Mouse (Mus musculus): ENCODE measurements at regions not wholly inside any gene's neighbourhood (a gene's known extent, or its start where the extent isn't known, plus 50 kb on each side); places are given as distances from the start of the nearest gene placed in this dataset.

- TF ChIP-seq CTCF (IDR thresholded peaks at IDR 0.05): no peak
- TF ChIP-seq POLR2A (IDR thresholded peaks at IDR 0.05; ENCODE audit: insufficient read depth, low read depth, low read length): no peak
- TF ChIP-seq EP300 (IDR thresholded peaks at IDR 0.05; ENCODE audit: insufficient read depth, low read depth, low read length): no peak
- WGBS: 85% methylated on average over 3 of the region's 3 CpGs
Measured at GRCm38 (mm10) chr5:59831836-59832235, 1976.8 kb upstream of the G6pd2 start.

GRCm38 (mm10) chr5:59845745-59846144 lies 1962.9 kb upstream of the G6pd2 start:
- intact Hi-C loops (cut with DNase I): no loop called here
- Histone ChIP-seq H3K4me1 (ENCODE audit: control insufficient read depth, insufficient read depth, low read length) (no peaks in the 10 kb centered on the region), H3K27me3 (ENCODE audit: control insufficient read depth, insufficient read depth, low read length) (no peaks in the 10 kb centered on the region), H3K9ac (ENCODE audit: low read depth, low read length) (no peak overlapping the region), H3K79me2 (replicated peaks; ENCODE audit: control insufficient read depth, insufficient read depth, low read length) (no peaks in the 10 kb centered on the region), H3K4me3 (no peak overlapping the region), H3K36me3 (ENCODE audit: control insufficient read depth, insufficient read depth, low read length) (no peaks in the 10 kb centered on the region), H3K27ac (no peak overlapping the region)
- TF ChIP-seq CTCF (IDR thresholded peaks at IDR 0.05): no peak
- no peak for TF ChIP-seq POLR2A (IDR thresholded peaks at IDR 0.05; ENCODE audit: insufficient read depth, low read depth, low read length)
- TF ChIP-seq EP300 (IDR thresholded peaks at IDR 0.05; ENCODE audit: insufficient read depth, low read depth, low read length): no peak
- no peak for DNase-seq
- 50% methylated on average over 1 of the region's 1 CpGs for WGBS

More at GRCm38 (mm10) chr5:59831836-59832235, 1976.8 kb upstream of the G6pd2 start:
- Histone ChIP-seq H3K79me2 (replicated peaks; ENCODE audit: control insufficient read depth, insufficient read depth, low read length) (no peaks in the 10 kb centered on the region), H3K4me3 (no peak overlapping the region), H3K27ac (no peak overlapping the region), H3K36me3 (ENCODE audit: control insufficient read depth, insufficient read depth, low read length) (no peaks in the 10 kb centered on the region), H3K27me3 (ENCODE audit: control insufficient read depth, insufficient read depth, low read length) (no peaks in the 10 kb centered on the region), H3K4me1 (ENCODE audit: control insufficient read depth, insufficient read depth, low read length) (no peaks in the 10 kb centered on the region), H3K9ac (ENCODE audit: low read depth, low read length) (no peak overlapping the region)
- no peak for DNase-seq
- intact Hi-C loops (cut with DNase I): no loop called here

- H3K36me3 ChIP-seq (ENCODE audit: control insufficient read depth, insufficient read depth, low read length): no peaks in the 10 kb centered on the region
- WGBS: 80% methylated on average over 1 of the region's 1 CpGs
- H3K79me2 ChIP-seq (replicated peaks; ENCODE audit: control insufficient read depth, insufficient read depth, low read length): no peaks in the 10 kb centered on the region
- no peak overlapping the region for H3K4me3 ChIP-seq
- TF ChIP-seq CTCF (IDR thresholded peaks at IDR 0.05): no peak
- no peak for TF ChIP-seq POLR2A (IDR thresholded peaks at IDR 0.05; ENCODE audit: insufficient read depth, low read depth, low read length)
- no peak for TF ChIP-seq EP300 (IDR thresholded peaks at IDR 0.05; ENCODE audit: insufficient read depth, low read depth, low read length)
- H3K4me1 ChIP-seq (ENCODE audit: control insufficient read depth, insufficient read depth, low read length): no peaks in the 10 kb centered on the region
- no peak overlapping the region for H3K27ac ChIP-seq
- H3K9ac ChIP-seq (ENCODE audit: low read depth, low read length): no peak overlapping the region
- no peak for DNase-seq
- H3K27me3 ChIP-seq (ENCODE audit: control insufficient read depth, insufficient read depth, low read length): no peaks in the 10 kb centered on the region
- intact Hi-C loops (cut with DNase I): no loop called here
Measured at GRCm38 (mm10) chr5:59847643-59848042, 1961.0 kb upstream of the G6pd2 start.

GRCm38 (mm10) chr5:59893952-59894724 lies 1914.5 kb upstream of the G6pd2 start:
- WGBS: 73% methylated on average over 6 of the region's 6 CpGs
- Histone ChIP-seq H3K4me1 (ENCODE audit: control insufficient read depth, insufficient read depth, low read length) (no peaks in the 10 kb centered on the region), H3K4me3 (no peak overlapping the region), H3K36me3 (ENCODE audit: control insufficient read depth, insufficient read depth, low read length) (no peaks in the 10 kb centered on the region), H3K79me2 (replicated peaks; ENCODE audit: control insufficient read depth, insufficient read depth, low read length) (no peaks in the 10 kb centered on the region), H3K27me3 (ENCODE audit: control insufficient read depth, insufficient read depth, low read length) (no peaks in the 10 kb centered on the region), H3K9ac (ENCODE audit: low read depth, low read length) (no peak overlapping the region), H3K27ac (no peak overlapping the region)
- intact Hi-C loops (cut with DNase I): no loop called here
- no peak for DNase-seq
- no peak for TF ChIP-seq CTCF (IDR thresholded peaks at IDR 0.05)
- TF ChIP-seq POLR2A (IDR thresholded peaks at IDR 0.05; ENCODE audit: insufficient read depth, low read depth, low read length): no peak
- TF ChIP-seq EP300 (IDR thresholded peaks at IDR 0.05; ENCODE audit: insufficient read depth, low read depth, low read length): no peak

GRCm38 (mm10) chr5:59921910-59922309 lies 1886.7 kb upstream of the G6pd2 start:
- DNase-seq: no peak
- Histone ChIP-seq H3K79me2 (replicated peaks; ENCODE audit: control insufficient read depth, insufficient read depth, low read length) (no peaks in the 10 kb centered on the region), H3K27ac (no peak overlapping the region), H3K4me1 (ENCODE audit: control insufficient read depth, insufficient read depth, low read length) (no peaks in the 10 kb centered on the region), H3K9ac (ENCODE audit: low read depth, low read length) (no peak overlapping the region), H3K36me3 (ENCODE audit: control insufficient read depth, insufficient read depth, low read length) (no peaks in the 10 kb centered on the region), H3K4me3 (no peak overlapping the region), H3K27me3 (ENCODE audit: control insufficient read depth, insufficient read depth, low read length) (no peaks in the 10 kb centered on the region)
- TF ChIP-seq POLR2A (IDR thresholded peaks at IDR 0.05; ENCODE audit: insufficient read depth, low read depth, low read length) (no peak), CTCF (IDR thresholded peaks at IDR 0.05) (no peak), EP300 (IDR thresholded peaks at IDR 0.05; ENCODE audit: insufficient read depth, low read depth, low read length) (no peak)
- 69% methylated on average over 4 of the region's 4 CpGs for WGBS
- intact Hi-C loops (cut with DNase I): no loop called here

GRCm38 (mm10) chr5:59940861-59941260 lies 1867.8 kb upstream of the G6pd2 start:
- no peak for DNase-seq
- H3K4me3 ChIP-seq: no peak overlapping the region
- H3K79me2 ChIP-seq (replicated peaks; ENCODE audit: control insufficient read depth, insufficient read depth, low read length): no peaks in the 10 kb centered on the region
- no peak overlapping the region for H3K27ac ChIP-seq
- TF ChIP-seq CTCF (IDR thresholded peaks at IDR 0.05): no peak
- TF ChIP-seq POLR2A (IDR thresholded peaks at IDR 0.05; ENCODE audit: insufficient read depth, low read depth, low read length): no peak
- TF ChIP-seq EP300 (IDR thresholded peaks at IDR 0.05; ENCODE audit: insufficient read depth, low read depth, low read length): no peak
- 70% methylated on average over 1 of the region's 1 CpGs for WGBS
- H3K4me1 ChIP-seq (ENCODE audit: control insufficient read depth, insufficient read depth, low read length): no peaks in the 10 kb centered on the region
- no peaks in the 10 kb centered on the region for H3K36me3 ChIP-seq (ENCODE audit: control insufficient read depth, insufficient read depth, low read length)
- H3K9ac ChIP-seq (ENCODE audit: low read depth, low read length): no peak overlapping the region
- intact Hi-C loops (cut with DNase I): no loop called here
- H3K27me3 ChIP-seq (ENCODE audit: control insufficient read depth, insufficient read depth, low read length): no peaks in the 10 kb centered on the region

Measured in heart, adult 2 months (tissue).